Mouse (Mus musculus) stomach, embryonic 15.5 days (tissue): Measurements from ENCODE around the gene Fbxl4. TPM values are rescaled to one million over a fixed set of nuclear protein-coding genes. Genes with fewer than 3 reads are reported as not detected.

Experiments
- ATAC-seq: fragments of 200-750 bp; cut with Nextera tagmentation; 2 replicates; pipeline ENCODE4 v1.8.0; 2017; ENCODE audit warnings: low read depth, moderate number of reproducible peaks, moderate TSS enrichment; ENCODE audit not compliant: insufficient read depth, low FRiP score
- H3K27ac ChIP-seq: fragments of 300-500 bp; sonication (generic); 2 replicates; pipeline ENCODE4 v1.5.1; 2015; ENCODE audit warnings: mild to moderate bottlenecking, inconsistent platforms
- H3K27me3 ChIP-seq: fragments of 300-500 bp; sonication (generic); replicated peaks from 2 replicates; pipeline ENCODE4 v1.6.1; 2015; ENCODE audit warnings: inconsistent platforms
- H3K36me3 ChIP-seq: fragments of 300-500 bp; sonication (generic); 2 replicates; pipeline ENCODE4 v1.6.1; 2015; ENCODE audit warnings: inconsistent platforms
- H3K4me1 ChIP-seq: fragments of 300-500 bp; sonication (generic); 2 replicates; pipeline ENCODE4 v1.6.1; 2015; ENCODE audit warnings: inconsistent platforms
- H3K4me2 ChIP-seq: fragments of 300-500 bp; sonication (generic); 2 replicates; pipeline ENCODE4 v1.6.1; 2015; ENCODE audit warnings: mild to moderate bottlenecking, inconsistent platforms
- H3K4me3 ChIP-seq: fragments of 300-500 bp; sonication (generic); replicated peaks from 2 replicates; pipeline ENCODE4 v1.5.1; 2015; ENCODE audit warnings: inconsistent platforms
- H3K9ac ChIP-seq: fragments of 300-500 bp; sonication (generic); 2 replicates; pipeline ENCODE4 v1.6.1; 2015; ENCODE audit warnings: inconsistent platforms
- H3K9me3 ChIP-seq: fragments of 300-500 bp; sonication (generic); 2 replicates; pipeline ENCODE4 v1.6.1; 2016; ENCODE audit warnings: inconsistent platforms
- WGBS: fragments of 180-500 bp; shearing (Covaris S2); methylation state at CpG from one replicate; pipeline ENCODE4 v1.1.7; 2015; 5-methylcytosine and 5-hydroxymethylcytosine counted together
- polyA plus RNA-seq: library from polyadenylated mRNA; unstranded; fragments of >200 nt; fragmentation: Nextera tagmentation; extraction: Ambion mirVana; gene quantifications from 2 replicates; pipeline ENCODE4 v1.2.1, GENCODE M21; 2015

The Fbxl4 gene
- polyA plus RNA-seq, 1 experiment from 2014 or later, result 12.9 TPM

GRCm38 (mm10) chr4:22478488-22479367 is 121.4 kb downstream of the Fbxl4 start:
- no peak overlapping the region for H3K4me2 ChIP-seq
- H3K4me3 ChIP-seq, result no peak overlapping the region
- H3K27ac ChIP-seq, result no peak overlapping the region
- no peaks in the 10 kb centered on the region for H3K36me3 ChIP-seq
- 4% methylated on average over 30 of the region's 30 CpGs for WGBS
- peaks cover 69% of the 10 kb centered on the region for H3K27me3 ChIP-seq
- ATAC-seq, result no peak
- no peaks in the 10 kb centered on the region; the same call in 1 of the 2 replicates for H3K4me1 ChIP-seq
- H3K9me3 ChIP-seq, result no peaks in the 10 kb centered on the region
- no peak overlapping the region for H3K9ac ChIP-seq

DNA sequence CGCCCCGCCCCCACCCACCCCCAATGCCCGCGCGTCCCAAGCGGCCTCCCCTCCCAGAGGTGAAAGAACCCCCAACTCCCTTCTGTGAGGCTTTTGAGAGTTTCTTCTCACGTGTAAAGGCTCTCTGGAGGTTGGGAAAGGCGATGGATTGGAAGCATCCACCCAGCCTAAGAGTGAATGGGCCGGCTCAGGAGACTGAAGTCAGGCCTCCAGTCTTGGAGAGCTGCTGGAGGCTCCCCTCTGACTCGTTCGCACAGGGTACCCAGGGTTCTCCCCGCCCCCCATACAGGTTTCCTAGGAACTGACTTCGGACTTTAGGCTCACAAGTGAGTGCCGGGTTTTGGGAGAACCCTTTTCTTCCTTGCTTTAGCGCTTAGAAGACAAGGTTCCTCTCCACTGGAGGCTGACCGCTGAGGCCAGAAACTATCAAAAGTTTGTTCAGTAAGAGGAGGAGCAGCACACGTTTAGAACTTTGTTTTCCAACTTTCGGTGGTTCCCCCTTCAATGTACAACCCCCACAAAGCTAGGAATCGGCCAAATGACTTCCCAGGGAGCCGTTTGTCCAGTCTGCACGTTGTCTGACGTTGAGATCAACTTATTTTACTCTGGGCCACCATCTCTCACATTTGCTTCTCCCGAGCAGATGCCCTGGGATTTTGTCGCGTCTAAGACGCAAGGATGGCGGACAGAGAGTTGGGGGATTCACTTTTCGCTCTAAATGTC is 122.2 kb downstream of the Fbxl4 start:
- no peaks in the 10 kb centered on the region; the same call in 1 of the 2 replicates for H3K4me1 ChIP-seq
- no peaks in the 10 kb centered on the region for H3K9me3 ChIP-seq
- peaks cover 71% of the 10 kb centered on the region for H3K27me3 ChIP-seq
- ATAC-seq, result no peak
- no peaks in the 10 kb centered on the region for H3K36me3 ChIP-seq
- H3K9ac ChIP-seq, result no peak overlapping the region
- no peak overlapping the region for H3K27ac ChIP-seq
- 2% methylated on average over 28 of the region's 28 CpGs for WGBS
- no peak overlapping the region for H3K4me3 ChIP-seq
- H3K4me2 ChIP-seq, result no peak overlapping the region

DNA sequence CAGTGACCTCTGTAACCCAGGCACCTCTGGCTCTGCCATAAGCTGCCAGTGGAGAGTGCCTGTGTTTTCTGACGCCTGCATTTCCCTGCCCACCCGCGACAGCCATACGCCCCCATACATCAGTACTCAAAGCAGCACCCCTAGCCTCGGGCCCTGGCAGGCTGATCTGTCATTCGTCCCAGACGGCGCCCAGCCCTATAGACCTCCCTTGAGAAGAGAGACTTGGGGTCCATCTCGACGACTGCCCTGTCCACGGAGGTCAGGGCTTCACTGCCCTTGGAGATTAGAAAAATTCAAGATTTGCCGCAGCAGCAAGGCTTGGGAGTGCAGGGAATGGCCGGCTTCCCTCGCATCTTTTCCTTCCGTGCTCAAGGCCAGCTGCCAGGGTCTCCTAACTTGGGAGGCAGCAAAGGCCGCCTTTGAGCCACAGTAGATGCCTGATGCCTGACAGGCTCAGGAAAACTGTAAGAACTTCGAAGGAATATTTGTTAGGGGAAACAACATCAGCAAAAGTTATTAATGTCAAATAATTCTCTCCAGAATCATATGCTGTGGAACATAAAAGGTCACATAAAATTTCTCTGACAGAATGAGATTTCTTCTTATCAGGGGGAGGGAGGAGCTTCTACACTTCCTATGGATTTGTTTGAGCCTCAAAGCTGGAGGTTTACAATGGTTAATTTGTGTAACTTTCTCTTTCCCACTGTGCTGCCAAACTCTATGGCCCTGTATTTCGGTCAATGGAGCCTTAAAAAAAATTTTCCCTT is 122.9 kb downstream of the Fbxl4 start:
- H3K27ac ChIP-seq, result no peak overlapping the region
- H3K4me1 ChIP-seq, result no peaks in the 10 kb centered on the region; the same call in 1 of the 2 replicates
- no peak overlapping the region for H3K4me3 ChIP-seq
- no peaks in the 10 kb centered on the region for H3K36me3 ChIP-seq
- H3K4me2 ChIP-seq, result no peak overlapping the region
- no peak overlapping the region for H3K9ac ChIP-seq
- ATAC-seq, result no peak
- H3K27me3 ChIP-seq, result peaks cover 72% of the 10 kb centered on the region
- H3K9me3 ChIP-seq, result no peaks in the 10 kb centered on the region
- 3% methylated on average over 18 of the region's 18 CpGs for WGBS

DNA sequence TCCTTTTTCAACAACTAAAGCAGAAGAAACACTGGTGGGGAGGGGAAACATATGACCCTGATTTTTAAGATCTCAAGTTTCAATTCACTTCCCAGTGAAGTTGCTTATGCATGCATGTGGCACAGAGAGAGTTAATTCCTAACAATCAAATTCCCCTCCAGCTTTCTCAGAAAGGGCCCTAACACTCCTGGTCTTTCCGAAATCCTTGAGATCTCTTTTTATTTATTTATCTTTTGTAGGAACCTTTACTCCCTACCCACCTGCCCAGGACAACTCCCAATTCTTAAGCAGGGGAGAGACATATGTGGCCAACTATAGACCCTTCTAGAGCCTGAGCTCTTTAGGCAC is 123.5 kb downstream of the Fbxl4 start:
- no peaks in the 10 kb centered on the region for H3K36me3 ChIP-seq
- no peak overlapping the region for H3K27ac ChIP-seq
- H3K27me3 ChIP-seq, result peaks cover 73% of the 10 kb centered on the region
- H3K4me2 ChIP-seq, result no peak overlapping the region
- ATAC-seq, result no peak
- H3K4me3 ChIP-seq, result no peak overlapping the region
- 14% methylated on average over 1 of the region's 1 CpGs for WGBS
- no peaks in the 10 kb centered on the region for H3K9me3 ChIP-seq
- H3K9ac ChIP-seq, result no peak overlapping the region
- H3K4me1 ChIP-seq, result no peaks in the 10 kb centered on the region; the same call in 1 of the 2 replicates

- H3K4me2 ChIP-seq, result no peak overlapping the region
Measured at GRCm38 (mm10) chr4:22482118-22482517, 124.8 kb downstream of the Fbxl4 start.

DNA sequence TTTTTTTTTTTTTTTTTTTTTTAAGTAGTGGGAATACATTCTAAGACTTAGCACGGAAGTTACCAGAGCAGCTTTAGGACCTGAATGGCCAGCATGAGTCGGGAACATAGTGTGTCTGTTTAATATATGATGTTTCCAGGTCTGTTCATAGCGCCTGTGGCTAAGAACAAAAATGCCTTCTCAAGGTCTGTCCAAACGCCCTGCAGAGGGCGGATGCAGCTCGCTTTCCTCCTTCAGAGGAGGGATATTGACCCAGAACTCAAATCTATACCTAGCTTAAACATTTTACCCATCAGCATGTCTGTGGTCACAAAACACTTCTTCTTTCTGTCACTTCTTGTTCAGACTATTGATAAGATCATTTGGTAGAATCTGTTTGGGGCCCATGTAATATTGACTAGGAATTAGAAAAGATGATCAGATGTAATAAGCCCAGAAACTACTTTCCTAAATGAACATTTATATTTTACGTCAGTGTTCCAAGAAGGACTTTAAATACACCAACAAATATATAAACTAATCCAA is 125.5 kb downstream of the Fbxl4 start:
- Histone ChIP-seq H3K36me3 (no peaks in the 10 kb centered on the region), H3K4me3 (no peak overlapping the region), H3K27me3 (peaks cover 72% of the 10 kb centered on the region), H3K27ac (no peak overlapping the region), H3K9ac (no peak overlapping the region), H3K4me1 (peaks cover 12% of the 10 kb centered on the region), H3K4me2 (no peak overlapping the region), H3K9me3 (no peaks in the 10 kb centered on the region)
- ATAC-seq, result no peak
- WGBS, result 6% methylated on average over 7 of the region's 7 CpGs

More at GRCm38 (mm10) chr4:22482118-22482517, 124.8 kb downstream of the Fbxl4 start:
- Histone ChIP-seq H3K4me1 (peaks cover 5% of the 10 kb centered on the region), H3K4me3 (no peak overlapping the region), H3K27ac (no peak overlapping the region), H3K36me3 (no peaks in the 10 kb centered on the region), H3K9ac (no peak overlapping the region), H3K27me3 (peaks cover 72% of the 10 kb centered on the region), H3K9me3 (no peaks in the 10 kb centered on the region)
- ATAC-seq, result no peak
- WGBS, result 26% methylated on average over 2 of the region's 2 CpGs

DNA sequence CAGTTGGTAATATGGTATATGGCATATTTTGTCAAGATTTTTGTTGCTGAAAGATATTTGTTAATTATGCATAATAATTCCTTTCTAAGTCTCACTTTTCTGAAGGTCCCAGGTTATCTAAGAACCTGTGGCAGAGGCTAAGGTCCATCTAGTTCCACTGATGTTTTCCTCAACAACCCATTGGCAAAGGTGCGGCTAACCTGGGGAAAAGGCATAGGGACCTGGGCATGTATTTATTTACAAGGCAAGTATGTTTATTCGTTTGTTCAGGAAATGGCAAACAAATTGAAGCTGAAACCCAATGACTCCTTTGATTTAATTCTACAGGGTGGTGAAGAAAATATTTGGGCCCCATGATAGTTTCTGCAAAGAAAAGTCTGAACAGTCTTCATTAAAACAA is 126.2 kb downstream of the Fbxl4 start:
- Histone ChIP-seq H3K36me3 (no peaks in the 10 kb centered on the region), H3K9me3 (no peaks in the 10 kb centered on the region), H3K27ac (no peak overlapping the region), H3K4me2 (no peak overlapping the region), H3K27me3 (peaks cover 75% of the 10 kb centered on the region), H3K9ac (no peak overlapping the region), H3K4me3 (no peak overlapping the region), H3K4me1 (peaks cover 19% of the 10 kb centered on the region)
- ATAC-seq, result no peak
- WGBS, result 9% methylated on average over 2 of the region's 2 CpGs

Other genes with a start within 250 kb of the Fbxl4 start
- gene Pou3f2, start 130.8 kb downstream of the Fbxl4 start, polyA plus RNA-seq, result 0.03 and 0.12 TPM in 2 replicates